Mouse (Mus musculus): ENCODE measurements at regions not wholly inside any gene's neighbourhood (a gene's known extent, or its start where the extent isn't known, plus 50 kb on each side); places are given as distances from the start of the nearest gene placed in this dataset.

DNA sequence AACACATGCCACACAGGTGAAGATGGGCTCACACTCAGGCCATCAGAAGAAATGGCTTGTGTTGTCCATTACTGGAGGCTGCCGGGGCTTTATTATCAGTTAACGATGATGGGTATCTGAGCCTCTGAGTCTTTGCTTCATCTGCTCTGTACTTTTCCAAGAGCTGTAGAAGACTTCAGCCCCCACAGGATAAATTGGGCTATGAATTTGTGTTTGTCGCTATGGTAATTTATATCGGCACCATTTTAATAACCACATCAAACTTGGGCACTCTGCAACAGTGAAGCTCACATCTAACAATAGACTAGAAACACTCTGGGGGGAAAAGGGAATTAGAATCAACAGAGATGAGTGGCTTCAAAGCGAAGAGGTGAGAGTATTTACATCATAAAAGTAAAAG, 376.3 kb downstream of the Tmem132b start:
- no peak for TF ChIP-seq CTCF (IDR thresholded peaks at IDR 0.05)
- no peak for TF ChIP-seq POLR2A (IDR thresholded peaks at IDR 0.05; ENCODE audit: insufficient read depth, low read depth, low read length)
- TF ChIP-seq EP300 (IDR thresholded peaks at IDR 0.05; ENCODE audit: insufficient read depth, low read depth, low read length): no peak

All from heart, adult 2 months (tissue).